Mouse (Mus musculus) brain, adult 2 months (tissue): Measurements from ENCODE around the gene Slc34a2.
A peak's percentile ranks its signal among the peaks of the same experiment; 100 is the strongest.

Source experiments
- DNase-seq: peaks from one replicate; pipeline ENCODE4 v3.0.0; 2011; ENCODE audit warnings: low read depth, low spot score

Gene Slc34a2

GRCm38 (mm10) chr5:53037781-53038180 lies at the start of gene Slc34a2:
TSS of gene Slc34a2 (plus strand) at chr5:53038081.
- DNase-seq = no peak

- DNase-seq = no peak
Measured at GRCm38 (mm10) chr5:52990687-52991341, 47.1 kb upstream of the Slc34a2 start.

GRCm38 (mm10) chr5:52992210-52992897 lies 45.5 kb upstream of the Slc34a2 start:
- DNase-seq = no peak

- DNase-seq = no peak
Measured at GRCm38 (mm10) chr5:52993490-52994282, 44.2 kb upstream of the Slc34a2 start.

GRCm38 (mm10) chr5:52995461-52995860 lies 42.4 kb upstream of the Slc34a2 start:
- no peak for DNase-seq

GRCm38 (mm10) chr5:52996145-52996544 lies 41.7 kb upstream of the Slc34a2 start:
- no peak for DNase-seq

GRCm38 (mm10) chr5:52996601-52997000 lies 41.3 kb upstream of the Slc34a2 start:
- DNase-seq = peak; percentile 46

- no peak for DNase-seq
Measured at GRCm38 (mm10) chr5:52997032-52997431, 40.8 kb upstream of the Slc34a2 start.

- DNase-seq = no peak
Measured at GRCm38 (mm10) chr5:52998097-52998760, 39.7 kb upstream of the Slc34a2 start.

GRCm38 (mm10) chr5:53000169-53000872 lies 37.6 kb upstream of the Slc34a2 start:
- DNase-seq = no peak

- peak; percentile 92 for DNase-seq
Measured at GRCm38 (mm10) chr5:53002599-53003203, 35.2 kb upstream of the Slc34a2 start.

GRCm38 (mm10) chr5:53003495-53003894 lies 34.4 kb upstream of the Slc34a2 start:
- DNase-seq = no peak

GRCm38 (mm10) chr5:53003981-53004380 lies 33.9 kb upstream of the Slc34a2 start:
- DNase-seq = peak; percentile 15

- DNase-seq = no peak
Measured at GRCm38 (mm10) chr5:53009027-53009769, 28.7 kb upstream of the Slc34a2 start.

GRCm38 (mm10) chr5:53009770-53010133 lies 28.1 kb upstream of the Slc34a2 start:
- DNase-seq = no peak

GRCm38 (mm10) chr5:53011327-53011726 lies 26.6 kb upstream of the Slc34a2 start:
- DNase-seq = no peak

- DNase-seq = no peak
Measured at GRCm38 (mm10) chr5:53016606-53017005, 21.3 kb upstream of the Slc34a2 start.

GRCm38 (mm10) chr5:53018316-53018715 lies 19.6 kb upstream of the Slc34a2 start:
- peak; percentile 34 for DNase-seq

- DNase-seq = no peak
Measured at GRCm38 (mm10) chr5:53023432-53023831, 14.4 kb upstream of the Slc34a2 start.

- DNase-seq = no peak
Measured at GRCm38 (mm10) chr5:53023901-53024300, 14.0 kb upstream of the Slc34a2 start.
